Mouse (Mus musculus) hindbrain, embryonic 13.5 days (tissue): ENCODE data around the gene Dnajc15. TPM values are rescaled to one million over a fixed set of nuclear protein-coding genes. Genes with fewer than 3 reads are reported as not detected.

Experiments
- ATAC-seq: fragments of 200-750 bp; cut with Nextera tagmentation; 2 replicates; pipeline ENCODE4 v1.8.0; 2017; ENCODE audit warnings: moderate TSS enrichment; ENCODE audit not compliant: low FRiP score
- H3K27ac ChIP-seq: fragments of 300-500 bp; sonication (generic); 2 replicates; pipeline ENCODE4 v1.5.1; 2015; ENCODE audit warnings: inconsistent platforms, mild to moderate bottlenecking, moderate library complexity
- H3K27me3 ChIP-seq: fragments of 300-500 bp; sonication (generic); 2 replicates; pipeline ENCODE4 v1.6.1; 2015; ENCODE audit warnings: mild to moderate bottlenecking, inconsistent platforms
- H3K36me3 ChIP-seq: fragments of 300-500 bp; sonication (generic); 2 replicates; pipeline ENCODE4 v1.6.1; 2015; ENCODE audit warnings: mild to moderate bottlenecking, inconsistent platforms
- H3K4me1 ChIP-seq: fragments of 300-500 bp; sonication (generic); replicated peaks from 2 replicates; pipeline ENCODE4 v1.6.1; 2015; ENCODE audit warnings: inconsistent platforms
- H3K4me2 ChIP-seq: fragments of 300-500 bp; sonication (generic); 2 replicates; pipeline ENCODE4 v1.6.1; 2015; ENCODE audit warnings: inconsistent platforms, mild to moderate bottlenecking, moderate library complexity
- H3K4me3 ChIP-seq: fragments of 300-500 bp; sonication (generic); 2 replicates; pipeline ENCODE4 v1.5.1; 2015; ENCODE audit warnings: mild to moderate bottlenecking, inconsistent platforms
- H3K9ac ChIP-seq: fragments of 300-500 bp; sonication (generic); 2 replicates; pipeline ENCODE4 v1.6.1; 2015; ENCODE audit warnings: mild to moderate bottlenecking, inconsistent platforms
- H3K9me3 ChIP-seq: fragments of 300-500 bp; sonication (generic); 2 replicates; pipeline ENCODE4 v1.6.1; 2016; ENCODE audit warnings: inconsistent platforms
- WGBS: fragments of 180-500 bp; shearing (Covaris S2); methylation state at CpG from one replicate; pipeline ENCODE4 v1.1.7; 2015; 5-methylcytosine and 5-hydroxymethylcytosine counted together
- polyA plus RNA-seq: library from polyadenylated mRNA; unstranded; fragments of >200 nt; fragmentation: Nextera tagmentation; extraction: Ambion mirVana; gene quantifications from 2 replicates; pipeline ENCODE4 v1.2.1, GENCODE M21; 2015

Dnajc15 gene
- polyA plus RNA-seq, 1 experiment from 2014 or later, result 90.8 TPM

GRCm38 (mm10) chr14:77776005-77776531 lies 98.9 kb downstream of the Dnajc15 start:
- H3K27ac ChIP-seq, result no peak overlapping the region
- H3K9me3 ChIP-seq, result 0 out of 2 replicates have a peak, but pooled peaks cover under 1% of the 10 kb centered on the region
- H3K4me1 ChIP-seq, result no peaks in the 10 kb centered on the region
- no peak overlapping the region for H3K9ac ChIP-seq
- 79% methylated on average over 11 of the region's 11 CpGs for WGBS
- H3K4me2 ChIP-seq, result no peak overlapping the region
- H3K4me3 ChIP-seq, result no peak overlapping the region
- no peaks in the 10 kb centered on the region for H3K36me3 ChIP-seq
- ATAC-seq, result no peak
- no peaks in the 10 kb centered on the region for H3K27me3 ChIP-seq

GRCm38 (mm10) chr14:77773331-77773730 lies 101.6 kb downstream of the Dnajc15 start:
- Histone ChIP-seq H3K36me3 (no peaks in the 10 kb centered on the region), H3K9ac (no peak overlapping the region), H3K9me3 (no peaks in the 10 kb centered on the region), H3K27me3 (no peaks in the 10 kb centered on the region), H3K27ac (no peak overlapping the region), H3K4me2 (no peak overlapping the region), H3K4me1 (no peaks in the 10 kb centered on the region), H3K4me3 (no peak overlapping the region)
- 73% methylated on average over 8 of the region's 8 CpGs for WGBS
- ATAC-seq, result no peak

- no peaks in the 10 kb centered on the region for H3K36me3 ChIP-seq
- H3K27ac ChIP-seq, result no peak overlapping the region
- no peak overlapping the region for H3K4me3 ChIP-seq
- H3K9me3 ChIP-seq, result no peaks in the 10 kb centered on the region
- 82% methylated on average over 2 of the region's 2 CpGs for WGBS
- no peaks in the 10 kb centered on the region for H3K4me1 ChIP-seq
- no peak overlapping the region for H3K9ac ChIP-seq
- no peaks in the 10 kb centered on the region for H3K27me3 ChIP-seq
- no peak overlapping the region for H3K4me2 ChIP-seq
- ATAC-seq, result no peak
Measured at GRCm38 (mm10) chr14:77771626-77772025, 103.3 kb downstream of the Dnajc15 start.

Other genes starting within 250 kb of the Dnajc15 start
- gene Epsti1, start 29.1 kb upstream of the Dnajc15 start, polyA plus RNA-seq, result 0.30 and 0.31 TPM in 2 replicates
- 0.12 and 0.44 TPM in 2 replicates for gene Fam216b, start 213.9 kb upstream of the Dnajc15 start, polyA plus RNA-seq